Mouse (Mus musculus) common myeloid progenitor, adult 5-6 weeks (primary cell): Measurements from ENCODE around the gene Smarca5. TPM values are rescaled to one million over a fixed set of nuclear protein-coding genes. Genes with fewer than 3 reads are reported as not detected.

ENCODE experiments used
- ATAC-seq: replicated peaks from 2 replicates; pipeline ENCODE4 v1.8.0; 2016; ENCODE audit warnings: low read depth, mild to moderate bottlenecking, moderate TSS enrichment, inconsistent platforms; ENCODE audit not compliant: poor library complexity, severe bottlenecking
- total RNA-seq: library from RNA; stranded (forward); fragments of 200-1000, 187-1606 nt; gene quantifications from 2 replicates; pipeline ENCODE4 v1.2.3, GENCODE M21; 2017

The Smarca5 gene
- 232 and 251 TPM in 2 replicates for total RNA-seq

DNA sequence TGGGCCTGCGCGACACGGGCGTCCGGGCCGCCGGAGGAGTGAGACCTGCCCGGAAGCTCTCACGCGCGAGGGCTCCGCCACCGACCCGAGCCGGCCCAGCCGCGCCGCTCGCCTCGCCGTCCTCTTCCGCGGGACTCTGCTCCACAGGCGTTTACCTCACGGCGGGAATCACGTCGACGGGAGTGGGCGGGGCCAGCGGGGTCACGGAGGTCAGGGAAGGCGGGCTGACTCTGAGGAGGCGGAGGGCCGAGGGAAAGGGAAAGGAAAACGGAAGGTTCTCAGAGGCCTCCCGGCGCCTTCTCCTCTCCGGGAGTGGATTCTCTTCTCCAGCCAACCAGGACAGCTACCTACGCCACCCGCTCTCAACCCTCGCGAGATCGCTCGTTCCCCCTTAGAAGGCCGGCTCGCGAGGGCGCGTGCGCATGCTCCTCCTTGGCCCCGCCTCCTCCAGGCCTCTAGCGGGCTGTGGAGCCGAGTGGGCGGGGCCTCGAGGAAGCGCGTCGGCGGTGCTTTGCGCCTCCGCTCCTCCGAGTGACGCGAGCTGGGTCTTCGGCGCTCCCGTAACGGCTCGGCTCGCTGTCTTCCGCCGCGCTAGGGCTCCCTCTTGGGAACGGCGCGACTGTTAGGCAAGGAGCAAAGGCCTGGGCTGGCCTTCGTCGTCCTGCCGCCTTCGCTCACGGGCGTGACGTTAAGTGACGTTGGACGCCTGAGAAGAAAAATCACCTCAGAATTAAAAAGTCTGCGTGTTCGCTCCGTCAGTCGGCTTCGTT is at the start of gene Smarca5:
Gene Smarca5 (minus strand): TSS at position 343 of the 770 bp plus-strand sequence.
- ATAC-seq = peak; percentile 97

DNA sequence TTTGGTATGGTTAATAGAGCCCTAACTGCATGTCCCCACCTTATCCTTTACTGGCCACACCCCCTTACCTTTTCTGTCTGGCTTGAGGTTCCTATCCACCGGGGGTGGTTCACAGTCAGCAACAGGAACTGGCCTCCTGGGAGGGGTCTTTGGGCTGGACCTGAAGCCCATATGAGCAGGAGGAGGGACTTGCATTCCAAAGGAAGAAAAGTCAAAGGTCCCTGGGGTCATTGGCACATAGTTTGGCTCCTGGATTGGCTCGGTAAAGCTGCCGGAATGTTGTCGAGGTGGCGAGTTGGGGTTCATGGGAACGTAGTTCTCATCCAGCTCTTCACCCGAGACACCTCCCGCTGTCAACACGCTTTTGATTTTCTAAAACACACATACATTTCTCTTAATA is 45.3 kb upstream of the Smarca5 start:
- no peak for ATAC-seq

DNA sequence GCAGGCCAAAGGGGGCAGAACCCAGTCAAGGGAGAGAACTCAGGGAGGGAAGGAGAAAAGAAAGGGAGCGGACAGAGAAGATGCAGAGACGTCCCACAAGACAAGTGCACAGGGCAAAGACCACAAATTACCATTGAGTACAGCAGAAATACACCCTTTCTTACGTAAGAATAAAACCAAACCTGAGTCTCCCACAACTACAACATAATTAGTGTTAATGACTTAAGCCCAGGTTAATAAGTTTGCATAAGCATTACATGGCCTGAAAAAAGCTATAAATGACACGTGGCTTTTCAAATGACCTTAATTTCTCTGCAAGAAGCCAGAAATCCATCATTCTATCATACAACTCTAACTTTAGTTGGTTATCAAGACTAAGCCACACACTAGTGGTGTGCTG is 44.0 kb upstream of the Smarca5 start:
- no peak for ATAC-seq

DNA sequence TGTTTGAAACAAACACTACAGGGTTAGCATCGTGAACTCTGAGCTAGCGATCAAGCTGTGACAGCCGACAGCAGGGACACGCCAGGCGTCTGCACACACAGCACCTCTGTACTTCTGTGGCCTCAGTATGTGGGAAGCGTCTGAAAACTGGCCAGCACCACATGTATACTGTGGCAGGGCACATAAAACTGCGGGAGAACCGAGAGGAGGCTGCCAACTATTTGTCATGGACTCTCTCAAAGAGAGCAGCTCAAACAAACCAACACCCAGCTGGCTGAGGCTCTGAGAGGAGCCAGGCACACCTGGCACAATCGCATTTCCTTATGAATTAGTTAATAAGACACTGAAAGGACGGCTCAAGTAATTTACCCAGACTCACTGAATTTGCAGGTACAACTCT is 42.0 kb upstream of the Smarca5 start:
- ATAC-seq = no peak

DNA sequence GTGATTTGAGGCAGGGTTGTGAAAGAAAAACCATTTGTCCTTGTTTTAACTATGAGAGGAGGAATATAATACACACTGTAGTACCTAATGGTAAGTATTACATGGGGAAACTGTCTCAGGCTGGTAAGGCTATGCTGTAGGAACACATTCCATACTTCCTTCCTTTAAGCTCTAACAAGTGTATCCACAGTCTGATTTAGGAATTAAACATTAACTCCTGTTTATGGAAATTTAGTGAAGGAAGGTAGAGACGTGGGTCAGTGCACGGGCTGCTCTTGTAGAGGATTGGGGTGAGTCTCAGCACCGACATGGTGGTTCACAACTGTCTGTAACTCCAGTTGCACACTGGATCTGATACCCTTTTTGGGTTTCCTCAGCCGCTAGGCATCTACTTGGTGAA is 41.0 kb upstream of the Smarca5 start:
- no peak for ATAC-seq

DNA sequence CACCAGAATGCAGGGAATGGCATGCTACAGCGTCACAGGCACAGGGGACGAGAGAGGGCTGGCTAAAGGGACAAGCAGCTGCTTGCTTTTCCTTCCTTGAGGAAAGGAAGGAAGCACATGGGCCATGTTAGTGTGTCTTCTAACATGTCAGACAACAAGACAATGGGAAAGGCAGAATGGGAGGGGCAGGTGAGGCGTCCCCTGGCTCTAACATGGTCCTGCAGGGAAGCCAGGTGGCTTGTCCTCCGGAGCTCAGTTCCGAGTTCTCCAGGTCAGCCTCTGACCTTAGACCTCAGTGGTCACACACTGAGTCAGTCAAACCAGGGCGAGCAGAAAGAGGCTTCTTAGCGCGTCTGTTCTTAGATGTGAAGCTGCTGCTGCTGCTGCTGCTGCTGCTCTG is 37.1 kb upstream of the Smarca5 start:
- no peak for ATAC-seq

DNA sequence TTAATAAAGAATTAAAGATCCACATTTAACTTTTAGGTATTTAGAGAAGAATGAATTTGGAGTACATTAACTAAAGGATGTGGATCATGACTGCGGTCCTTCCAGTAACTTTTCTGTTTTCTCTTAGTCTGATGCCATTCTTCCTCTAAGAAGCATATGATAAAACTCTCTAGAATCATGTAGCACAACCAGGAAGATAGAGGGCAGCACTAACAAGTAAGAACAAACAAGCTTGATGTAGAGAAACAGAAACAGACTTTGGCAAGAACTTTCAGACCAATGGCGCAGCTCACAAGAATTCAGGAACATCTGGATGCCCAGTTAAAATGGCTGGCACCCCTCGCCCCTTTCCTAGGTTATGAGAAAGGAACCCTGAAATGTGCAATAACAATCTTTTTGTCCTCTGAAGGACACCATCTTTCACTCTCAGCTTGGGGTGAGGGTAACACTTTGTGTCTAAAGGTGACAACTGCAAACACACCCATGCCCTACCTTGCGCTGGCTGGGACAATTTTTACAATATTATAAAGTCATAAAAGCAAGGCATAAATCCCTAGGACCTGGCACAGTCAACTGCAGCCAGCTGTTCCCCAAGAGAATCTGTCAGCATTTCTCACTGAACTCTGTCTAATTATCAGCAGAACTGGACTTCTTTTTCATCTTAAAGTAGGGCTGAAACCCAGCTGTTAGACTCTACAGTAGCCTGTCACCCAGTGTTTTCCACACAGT is 33.6 kb upstream of the Smarca5 start:
- ATAC-seq = peak; percentile 83

DNA sequence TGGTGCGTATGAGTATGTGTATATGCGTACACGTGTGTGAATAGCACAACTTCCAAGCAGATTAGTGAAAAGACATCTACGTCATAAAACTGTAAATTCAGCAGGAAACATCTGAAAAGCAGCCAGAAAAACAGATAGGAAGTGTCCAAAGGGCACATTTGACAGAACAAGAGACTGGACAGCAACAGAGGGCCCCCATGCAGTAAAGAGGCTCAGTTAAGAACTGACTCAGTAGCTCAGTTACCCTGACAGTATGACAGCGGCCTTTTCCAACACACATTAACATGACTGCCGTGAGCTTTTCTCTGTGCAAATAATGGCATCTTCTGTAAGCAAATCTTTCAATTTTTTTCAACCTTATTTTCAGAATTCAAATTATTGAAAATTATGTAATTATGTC is 29.2 kb upstream of the Smarca5 start:
- no peak for ATAC-seq

DNA sequence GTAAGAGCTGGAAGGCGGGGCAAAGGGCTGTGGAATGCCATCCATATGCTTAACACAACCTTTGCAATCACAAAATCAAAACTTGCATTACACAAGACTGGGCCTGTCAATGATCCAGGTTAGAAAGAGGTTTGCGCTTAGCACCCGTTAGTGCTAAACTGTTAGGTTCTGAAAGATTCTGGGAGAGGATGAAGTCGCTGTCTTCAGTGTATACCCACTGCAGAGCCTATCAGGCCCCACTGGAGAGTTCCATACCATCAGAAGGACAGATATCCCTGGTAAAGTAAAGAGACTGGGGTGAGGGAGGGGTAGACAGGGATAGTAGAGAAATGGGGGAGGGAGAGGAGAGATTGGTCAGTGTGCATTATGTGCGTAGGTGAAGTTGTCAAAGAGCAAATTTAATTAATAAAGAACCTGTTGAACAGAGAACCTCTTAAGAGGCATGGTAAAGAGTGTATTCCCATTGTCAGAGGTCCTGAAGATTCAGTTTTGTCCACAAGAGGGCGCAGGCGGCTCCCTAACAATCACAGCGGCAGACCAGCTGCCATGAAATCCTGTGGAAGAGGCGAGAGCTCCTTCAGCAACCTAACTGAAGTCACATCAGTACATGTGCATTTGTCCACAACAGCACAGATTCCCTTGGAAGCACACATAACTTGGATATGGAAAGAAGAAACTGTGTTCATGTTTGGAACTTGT is 13.9 kb upstream of the Smarca5 start:
- peak; percentile 93 for ATAC-seq

DNA sequence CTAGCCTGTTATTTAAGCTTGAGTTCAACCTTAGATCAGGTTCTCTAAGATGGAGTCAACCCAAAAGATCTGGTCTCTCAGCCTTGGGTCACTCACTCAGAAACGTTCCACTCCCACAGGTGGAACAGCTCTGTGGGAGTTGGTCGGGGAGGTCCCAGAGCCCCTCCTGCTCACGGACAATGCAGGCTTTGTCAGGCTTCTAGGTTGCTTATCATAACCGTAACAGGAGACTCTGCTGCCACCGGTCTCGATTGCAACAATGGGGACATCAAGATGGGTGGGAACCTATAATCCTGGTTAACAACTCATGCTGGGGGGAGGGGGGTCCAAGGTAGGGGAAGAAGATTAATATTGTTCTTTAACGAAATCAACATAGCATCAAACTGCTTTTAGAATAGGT is 13.1 kb upstream of the Smarca5 start:
- ATAC-seq = no peak

DNA sequence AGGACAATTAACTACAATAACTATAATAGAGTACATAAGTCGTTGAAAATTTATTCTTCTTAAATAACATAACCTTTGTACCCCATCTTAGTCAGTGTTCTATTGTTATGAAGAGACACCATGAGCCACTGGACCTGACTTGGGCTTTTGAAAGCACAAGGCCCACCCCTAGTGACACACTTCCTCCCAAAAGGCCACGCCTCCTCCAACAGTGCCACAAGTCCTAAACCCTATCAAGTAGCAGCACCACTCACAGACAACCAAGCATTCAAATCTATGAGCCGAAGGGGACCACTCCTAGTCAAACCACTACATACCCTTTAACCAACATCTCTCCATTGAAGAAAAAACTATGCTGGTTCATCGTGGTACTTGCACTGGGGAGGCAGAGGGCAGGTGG is 9.8 kb upstream of the Smarca5 start:
- ATAC-seq = no peak

DNA sequence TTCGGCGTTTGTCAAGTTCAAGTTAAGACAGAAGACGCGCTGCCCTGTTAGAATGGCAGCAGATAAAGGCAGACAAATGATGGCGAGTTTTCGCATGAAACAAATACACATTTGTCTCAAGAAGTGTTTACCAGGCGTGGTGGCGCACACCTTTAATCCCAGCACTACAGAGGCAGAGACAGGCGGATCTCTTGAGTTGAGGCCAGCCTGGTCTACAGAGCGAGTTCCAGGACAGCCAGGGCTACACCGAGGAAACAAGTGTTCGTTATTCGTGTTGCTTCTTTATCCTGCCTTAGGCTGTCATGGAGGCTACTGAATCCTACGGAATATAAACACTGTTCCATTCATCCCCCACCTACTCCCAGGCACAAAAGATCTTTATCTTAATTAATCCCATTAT is 635 bp upstream of the Smarca5 start:
- ATAC-seq = no peak

DNA sequence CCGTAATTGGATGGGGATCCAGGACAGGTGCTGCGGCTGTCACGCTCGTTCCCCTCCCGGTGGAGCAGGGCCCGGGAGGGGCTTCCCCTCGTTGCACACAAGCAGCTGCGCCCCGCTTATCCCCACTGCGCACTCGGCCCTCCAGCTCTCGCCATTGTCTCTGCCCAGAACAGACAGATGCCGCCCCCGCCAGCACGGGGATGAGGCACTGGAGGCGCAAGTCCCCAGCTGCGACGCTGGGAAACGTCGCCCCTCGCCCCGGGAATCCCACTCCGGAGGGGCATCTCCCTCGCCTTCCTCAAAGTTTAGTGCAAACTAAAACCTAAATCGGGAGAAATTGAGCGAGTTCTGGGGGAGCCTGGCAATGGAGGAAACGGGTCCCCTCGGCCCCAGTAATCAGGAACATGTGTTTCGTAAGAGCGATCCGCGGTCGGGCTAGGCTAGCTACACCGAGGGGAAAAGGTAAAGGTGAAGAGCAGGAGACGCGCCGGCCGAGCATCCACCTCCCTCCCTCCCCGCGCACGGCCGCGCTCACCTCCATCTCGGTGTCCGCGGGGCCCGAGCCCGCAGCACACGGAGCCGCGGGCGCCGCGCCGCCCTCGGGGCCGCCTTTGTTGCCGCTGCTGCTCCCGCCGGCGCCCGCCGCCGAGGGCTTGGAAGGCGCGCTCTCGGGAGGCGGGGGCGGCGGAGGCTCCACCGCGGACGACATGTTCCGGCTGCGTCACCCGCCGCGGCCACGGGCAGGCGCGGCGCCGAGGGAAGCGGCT is 726 bp downstream of the Smarca5 start:
- ATAC-seq = peak; percentile 49

DNA sequence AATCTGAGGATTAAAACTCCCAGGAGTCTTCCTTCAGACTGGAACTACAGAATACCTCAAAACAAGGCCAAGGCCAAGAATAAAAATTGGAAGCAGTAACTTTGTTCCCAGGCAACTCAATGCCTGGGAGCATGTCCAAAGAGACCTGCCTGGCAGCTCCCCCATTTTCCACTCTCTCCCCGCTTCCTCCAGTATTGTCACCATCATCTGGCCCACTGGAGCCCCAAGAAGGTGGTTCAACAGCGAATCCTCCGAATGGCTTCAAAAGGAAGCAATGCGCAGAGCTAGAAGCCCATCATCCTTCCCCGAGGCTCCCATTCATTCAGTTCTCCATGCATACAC is 1.3 kb downstream of the Smarca5 start:
- ATAC-seq = no peak

DNA sequence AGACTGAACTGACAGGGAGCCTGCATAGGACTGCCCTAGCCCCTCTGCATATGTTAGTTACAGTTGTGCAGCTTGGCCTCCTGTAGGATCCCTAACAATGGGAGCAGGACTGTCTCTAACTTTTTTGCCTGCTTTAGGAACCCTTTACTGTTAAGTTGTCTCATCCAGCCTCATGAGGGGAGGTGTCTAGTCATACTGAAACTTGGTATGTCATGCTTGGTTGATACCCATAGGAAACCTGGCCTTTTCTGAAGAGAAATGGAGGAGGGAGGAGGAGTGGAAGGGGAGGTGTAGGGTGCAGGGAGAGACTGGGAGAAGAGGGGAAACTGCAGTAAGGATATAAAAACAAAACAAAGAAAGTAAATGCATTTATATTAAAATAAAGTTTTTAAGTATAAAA is 7.0 kb downstream of the Smarca5 start:
- no peak for ATAC-seq

DNA sequence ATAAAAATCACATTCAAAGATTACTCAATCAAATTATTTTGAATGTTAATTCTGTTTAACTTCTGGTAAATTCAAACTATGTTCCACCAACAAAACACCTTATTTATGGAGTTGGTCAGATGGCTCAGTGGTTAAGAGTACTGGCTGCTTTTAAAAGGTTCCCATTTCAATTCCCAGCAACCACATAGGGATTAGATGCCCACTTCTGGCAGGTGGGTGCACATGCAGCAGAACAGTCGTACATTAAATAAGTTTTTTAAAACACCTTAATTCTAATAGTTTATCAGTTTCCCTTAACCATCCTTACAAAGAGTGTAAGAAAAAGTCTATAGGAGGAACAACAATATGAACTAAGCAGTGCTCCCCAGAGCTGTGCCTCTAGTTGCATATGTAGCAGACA is 24.8 kb downstream of the Smarca5 start:
- no peak for ATAC-seq

DNA sequence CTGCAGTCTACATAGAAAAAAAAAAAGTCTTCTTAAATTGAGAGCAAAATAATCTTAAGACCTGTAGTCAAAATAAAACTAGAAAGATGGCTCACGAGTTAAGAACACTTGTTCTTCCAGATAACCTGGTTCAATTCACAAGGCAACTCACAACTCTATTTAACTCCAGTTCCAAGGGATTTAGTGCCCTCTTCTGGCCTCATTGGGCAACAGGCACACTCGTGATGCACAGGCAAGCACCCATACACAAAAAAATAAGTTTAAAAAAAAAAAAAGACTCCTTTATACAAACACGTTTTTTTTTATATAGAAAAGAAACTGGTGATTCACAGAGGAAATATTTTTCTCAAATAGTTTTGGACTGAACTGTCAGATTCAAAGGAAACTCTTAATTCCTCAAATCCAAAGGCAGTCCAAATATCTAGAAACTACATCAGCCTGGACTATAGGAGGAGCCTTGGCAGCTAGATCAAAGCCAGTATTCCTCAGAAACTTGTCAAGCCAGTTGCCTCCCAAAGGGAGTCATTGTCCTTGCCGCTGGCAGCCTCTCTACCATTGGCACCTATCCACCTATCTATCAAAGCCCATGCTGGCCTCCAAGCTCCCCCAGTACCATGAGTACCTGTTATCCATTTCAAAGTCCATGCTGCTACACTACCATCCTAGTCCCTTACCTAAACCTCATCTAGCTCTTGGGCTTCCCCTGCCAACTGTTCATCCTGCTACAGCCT is 28.5 kb downstream of the Smarca5 start:
- ATAC-seq = no peak

DNA sequence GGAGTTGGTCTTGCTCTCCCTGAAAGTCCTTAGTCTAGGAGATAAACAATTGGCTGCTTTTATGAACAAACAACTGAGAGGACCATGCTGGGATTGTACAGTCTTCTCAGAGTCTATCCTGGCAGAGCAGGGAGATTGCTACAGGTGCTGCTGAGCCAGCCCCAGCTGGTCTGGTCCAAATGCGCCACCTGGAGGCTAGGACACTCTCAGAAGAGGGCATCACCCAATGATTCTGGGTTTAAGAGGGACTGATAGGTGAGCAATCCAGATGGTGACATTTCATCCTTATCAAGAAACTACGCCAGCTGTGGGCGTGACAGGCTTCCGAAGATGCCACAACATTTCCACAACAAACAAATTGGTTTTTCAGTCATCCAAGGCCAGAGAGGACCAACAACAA is 51.2 kb downstream of the Smarca5 start:
- ATAC-seq = peak; percentile 85

DNA sequence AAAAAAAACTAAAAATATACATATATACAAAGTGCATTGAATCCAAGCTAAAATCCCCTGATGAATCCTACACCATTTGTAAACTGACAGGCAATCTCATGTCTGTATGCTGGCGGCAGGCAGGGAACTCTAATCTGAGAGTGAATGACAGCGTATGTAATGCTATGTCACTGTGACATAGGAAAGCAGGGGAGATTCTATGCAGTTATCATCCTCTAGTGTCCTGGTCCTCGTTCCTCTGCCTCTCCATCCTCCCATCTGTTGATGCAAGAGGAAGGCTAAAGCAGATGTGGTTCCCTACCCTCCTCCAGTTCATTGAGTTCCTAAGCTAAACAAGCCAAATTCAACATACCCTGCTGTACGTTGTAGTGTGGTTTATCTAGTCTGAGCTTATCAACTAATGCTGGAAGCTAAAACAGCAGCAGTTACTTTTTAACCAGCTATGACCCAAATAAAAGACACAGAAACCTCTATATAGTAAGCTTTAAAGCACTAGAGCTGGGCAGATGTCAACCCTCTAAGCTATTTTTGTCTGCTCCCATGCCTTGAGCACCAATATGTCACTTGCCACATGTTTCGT is 55.5 kb downstream of the Smarca5 start:
- ATAC-seq = peak; percentile 38
